Comparison of ENCODE assay signal across 1 mouse cellular context in the genomic region with DNA sequence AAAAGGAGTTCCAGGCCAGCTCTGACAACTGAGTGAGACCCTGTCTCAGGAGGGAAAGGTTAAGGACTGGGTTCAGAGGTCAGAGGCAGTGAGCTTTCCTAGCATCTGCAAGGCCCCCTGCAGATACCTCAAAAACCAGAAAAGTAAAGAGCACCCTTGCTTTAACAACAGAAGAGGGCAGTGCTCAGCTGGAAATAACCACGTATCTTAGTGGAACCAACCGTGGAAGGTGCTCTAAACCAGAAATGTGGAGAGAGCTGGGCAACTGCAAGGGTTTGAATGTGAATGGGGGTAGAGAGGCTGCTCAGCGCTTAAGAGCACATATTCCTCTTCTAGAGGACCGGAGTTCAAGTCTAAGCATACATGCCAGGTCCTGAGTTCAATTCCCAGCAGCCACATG.
TF ChIP-seq lines count a peak whose summit lies in the region.

No protein-coding gene starts in this region.

TF ChIP-seq in MEL, 35 proteins besides CTCF, POLR2A, EP300 and RAD21:
- TF ChIP-seq CHD1 (IDR thresholded peaks at IDR 0.05; ENCODE audit: low read depth, low read length) (no peak), SMC3 (IDR thresholded peaks at IDR 0.05; ENCODE audit: low read depth, low read length) (peak; percentile 45)
